Mouse (Mus musculus) midbrain, embryonic 11.5 days (tissue): ENCODE measurements at regions not wholly inside any gene's neighbourhood (a gene's known extent, or its start where the extent isn't known, plus 50 kb on each side); places are given as distances from the start of the nearest gene placed in this dataset.

ENCODE experiments used
- ATAC-seq: fragments of 200-750 bp; cut with Nextera tagmentation; 2 replicates; pipeline ENCODE4 v1.8.0; 2017; ENCODE audit warnings: moderate TSS enrichment, moderate library complexity; ENCODE audit not compliant: low FRiP score
- DNase-seq: peaks from one replicate; pipeline ENCODE4 v3.0.0; 2015; ENCODE audit warnings: low spot score; ENCODE audit errors: missing footprints
- H3K27ac ChIP-seq: fragments of 300-500 bp; sonication (generic); 2 replicates; pipeline ENCODE4 v1.5.1; 2014; ENCODE audit warnings: low read depth, low read length
- H3K27me3 ChIP-seq: fragments of 300-500 bp; sonication (generic); 2 replicates; pipeline ENCODE4 v1.6.1; 2014; ENCODE audit warnings: mild to moderate bottlenecking, low read length, moderate library complexity, mixed read lengths; ENCODE audit not compliant: control insufficient read depth, insufficient read depth
- H3K36me3 ChIP-seq: fragments of 300-500 bp; sonication (generic); 2 replicates; pipeline ENCODE4 v1.6.1; 2014; ENCODE audit warnings: mild to moderate bottlenecking, low read length, moderate library complexity, mixed read lengths; ENCODE audit not compliant: control insufficient read depth, insufficient read depth
- H3K4me1 ChIP-seq: fragments of 300-500 bp; sonication (generic); 2 replicates; pipeline ENCODE4 v1.6.1; 2014; ENCODE audit warnings: low read length; ENCODE audit not compliant: control insufficient read depth, insufficient read depth
- H3K4me2 ChIP-seq: fragments of 300-500 bp; sonication (generic); 2 replicates; pipeline ENCODE4 v1.6.1; 2014; ENCODE audit warnings: mild to moderate bottlenecking, moderate library complexity
- H3K4me3 ChIP-seq: fragments of 300-500 bp; sonication (generic); 2 replicates; pipeline ENCODE4 v1.5.1; 2014; ENCODE audit warnings: low read depth, low read length
- H3K9ac ChIP-seq: fragments of 300-500 bp; sonication (generic); 2 replicates; pipeline ENCODE4 v1.6.1; 2014; ENCODE audit warnings: low read length
- H3K9me3 ChIP-seq: fragments of 300-500 bp; sonication (generic); 2 replicates; pipeline ENCODE4 v1.6.1; 2016; ENCODE audit warnings: low read length; ENCODE audit not compliant: control insufficient read depth
- WGBS: fragments of 180-500 bp; shearing (Covaris S2); extraction: QIAGEN DNeasy Blood & Tissue Kit; methylation state at CpG from one replicate; pipeline ENCODE4 v1.1.7; 2014; 5-methylcytosine and 5-hydroxymethylcytosine counted together

DNA sequence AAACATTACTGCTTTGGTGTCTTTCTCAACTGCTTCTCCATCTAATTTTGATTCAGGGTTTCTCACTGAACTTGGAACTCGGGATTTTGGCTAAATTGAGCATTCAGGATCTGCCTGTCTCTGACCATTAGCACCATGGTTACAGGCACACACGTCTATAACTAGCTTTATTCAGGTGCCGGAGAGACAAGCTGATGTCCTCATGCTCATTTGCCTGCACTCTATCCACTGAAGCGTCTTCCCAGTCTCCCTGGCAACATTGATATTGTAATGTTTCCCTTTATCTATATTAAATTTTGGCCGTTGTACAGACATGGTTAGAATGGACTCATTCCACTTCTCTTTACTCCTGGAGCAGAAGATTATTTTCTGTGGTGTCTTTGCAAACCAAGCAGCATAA, 520.3 kb downstream of the Lmo7 start:
- H3K4me2 ChIP-seq = no peak overlapping the region
- ATAC-seq (no peak), DNase-seq (no peak)
- 64% methylated on average over 5 of the region's 5 CpGs for WGBS
- no peak overlapping the region for H3K9ac ChIP-seq
- H3K27me3 ChIP-seq = no peaks in the 10 kb centered on the region
- H3K4me3 ChIP-seq = no peak overlapping the region
- H3K9me3 ChIP-seq = no peaks in the 10 kb centered on the region
- H3K4me1 ChIP-seq = no peaks in the 10 kb centered on the region
- no peak overlapping the region for H3K27ac ChIP-seq
- no peaks in the 10 kb centered on the region for H3K36me3 ChIP-seq

DNA sequence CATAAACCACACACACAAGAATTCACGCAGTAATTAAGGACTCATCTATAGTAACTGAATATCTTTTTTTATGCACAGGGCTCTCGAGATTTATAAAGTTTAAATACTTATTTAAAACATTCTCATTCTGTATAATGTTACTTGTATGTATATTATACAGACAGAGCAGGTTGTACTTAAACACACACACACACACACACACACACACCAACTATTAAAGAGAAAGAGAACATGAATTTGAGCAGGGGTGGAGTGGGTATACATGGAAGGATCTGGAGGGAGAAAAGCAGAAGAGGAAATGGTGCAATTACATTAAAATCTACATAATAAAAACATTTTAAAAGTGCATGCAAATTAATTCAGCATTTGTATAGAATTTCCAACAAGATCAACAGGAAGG, 518.8 kb downstream of the Lmo7 start:
- H3K9me3 ChIP-seq = no peaks in the 10 kb centered on the region
- DNase-seq (no peak), ATAC-seq (no peak)
- H3K4me2 ChIP-seq = no peak overlapping the region
- H3K4me1 ChIP-seq = no peaks in the 10 kb centered on the region
- H3K36me3 ChIP-seq = no peaks in the 10 kb centered on the region
- H3K9ac ChIP-seq = no peak overlapping the region
- H3K4me3 ChIP-seq = no peak overlapping the region
- H3K27ac ChIP-seq = no peak overlapping the region
- 82% methylated on average over 2 of the region's 2 CpGs for WGBS
- no peaks in the 10 kb centered on the region for H3K27me3 ChIP-seq

DNA sequence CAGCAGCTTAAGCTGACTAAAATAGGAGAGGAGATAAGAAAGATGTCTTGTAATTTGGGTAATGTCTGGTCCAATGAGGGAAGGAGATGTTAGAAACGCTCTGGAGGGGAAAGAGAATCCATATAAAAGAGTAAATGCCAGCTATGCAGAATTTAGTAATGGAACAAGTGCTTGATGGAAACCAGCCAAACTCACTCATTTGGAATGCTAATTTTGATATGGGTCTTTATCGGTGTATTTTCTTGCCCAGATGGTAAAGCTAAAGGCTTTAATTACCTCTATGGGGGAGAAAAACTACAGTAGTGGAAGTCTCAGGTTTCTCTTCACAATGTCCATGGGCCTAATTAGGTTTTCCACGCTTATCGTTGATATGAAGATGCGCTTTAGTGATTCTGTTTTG, 518.3 kb downstream of the Lmo7 start:
- H3K4me3 ChIP-seq = no peak overlapping the region
- no peak for DNase-seq
- WGBS = 88% methylated on average over 5 of the region's 5 CpGs

DNA sequence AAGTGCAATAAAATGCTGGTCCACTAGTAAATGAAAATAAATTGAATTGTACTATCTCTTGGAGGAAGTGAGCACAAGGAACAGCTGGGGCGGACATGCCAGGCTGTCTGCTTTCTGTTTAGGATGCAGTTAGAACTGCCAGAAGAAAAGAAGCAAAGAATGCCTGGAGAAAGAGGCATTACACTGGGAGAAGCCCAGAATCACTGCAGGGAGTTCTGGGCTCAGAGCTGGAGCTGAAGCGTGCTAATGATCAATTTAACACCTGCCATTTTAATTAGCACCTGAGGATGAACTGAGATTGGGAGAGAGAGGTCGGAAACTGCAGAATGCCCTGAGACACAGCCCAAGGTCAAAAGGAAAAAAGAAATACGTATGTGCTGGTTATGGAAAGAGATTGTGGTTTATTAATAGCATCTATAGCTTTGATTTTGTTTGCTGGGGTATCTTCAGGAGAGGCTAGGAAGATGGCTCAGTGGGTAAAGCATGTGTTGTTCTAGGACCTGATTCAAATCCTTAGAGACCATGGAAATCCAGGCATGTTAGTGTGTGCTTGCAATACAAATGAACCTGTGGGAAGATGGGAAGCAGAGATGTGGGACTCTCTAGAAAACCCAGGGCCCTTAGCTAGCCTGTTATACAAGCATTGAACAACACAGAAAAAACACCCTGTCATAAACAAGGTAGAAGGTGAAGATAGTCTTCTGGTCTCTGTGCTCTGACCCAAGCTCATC, 514.2 kb downstream of the Lmo7 start:
- H3K4me1 ChIP-seq = no peaks in the 10 kb centered on the region
- no peak overlapping the region for H3K27ac ChIP-seq
- WGBS = 69% methylated on average over 4 of the region's 4 CpGs
- H3K4me3 ChIP-seq = no peak overlapping the region
- H3K9me3 ChIP-seq = no peaks in the 10 kb centered on the region
- no peak overlapping the region for H3K4me2 ChIP-seq
- no peak overlapping the region for H3K9ac ChIP-seq
- H3K36me3 ChIP-seq = no peaks in the 10 kb centered on the region
- DNase-seq (no peak), ATAC-seq (0 out of 2 replicates have a peak, but pooled peaks have one; percentile 48)
- no peaks in the 10 kb centered on the region for H3K27me3 ChIP-seq

More for the DNA sequence above, 518.3 kb downstream of the Lmo7 start:
- no peak overlapping the region for H3K9ac ChIP-seq
- no peaks in the 10 kb centered on the region for H3K27me3 ChIP-seq
- H3K27ac ChIP-seq = no peak overlapping the region
- H3K4me1 ChIP-seq = no peaks in the 10 kb centered on the region
- H3K36me3 ChIP-seq = no peaks in the 10 kb centered on the region
- no peaks in the 10 kb centered on the region for H3K9me3 ChIP-seq
- H3K4me2 ChIP-seq = no peak overlapping the region
- ATAC-seq = no peak

DNA sequence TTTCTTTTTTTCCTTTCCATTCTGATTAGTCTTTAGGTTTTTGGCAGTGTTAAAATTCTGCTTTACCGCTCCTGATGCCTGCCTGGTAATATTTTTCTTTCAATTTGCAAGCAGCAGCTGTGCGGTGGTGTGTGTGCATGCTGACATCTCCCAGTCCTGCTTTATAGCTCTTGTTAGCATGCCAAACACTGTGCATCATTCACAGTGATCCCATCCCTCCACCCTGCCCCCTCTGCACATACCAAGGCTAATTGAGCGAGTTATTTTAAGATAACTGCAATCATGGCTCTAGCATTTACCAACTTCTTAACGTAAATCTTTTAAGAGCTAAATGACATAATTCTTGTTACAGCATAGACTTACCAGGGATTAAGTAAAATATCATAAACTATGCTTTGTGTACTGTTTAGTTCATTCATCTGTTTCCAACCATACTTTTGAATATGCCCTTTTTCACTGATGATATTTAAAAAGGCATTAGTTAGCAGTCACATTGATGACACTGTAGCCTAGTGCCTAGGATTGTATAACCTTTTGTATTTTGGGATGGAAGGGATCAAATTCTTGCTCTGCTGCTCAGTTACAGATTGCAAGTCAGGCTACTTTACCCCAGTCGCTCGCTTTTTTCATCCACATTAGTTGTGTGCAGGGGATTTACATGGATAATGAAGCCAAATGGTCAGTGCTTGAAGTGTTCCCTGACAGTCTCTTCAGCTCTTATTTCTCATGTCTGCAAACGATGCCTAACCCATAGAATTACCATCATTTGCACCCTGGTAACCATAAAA, 487.0 kb downstream of the Lmo7 start:
- WGBS = 51% methylated on average over 7 of the region's 7 CpGs
- Histone ChIP-seq H3K4me2 (no peak overlapping the region), H3K4me1 (peaks cover 2% of the 10 kb centered on the region; the same call in 1 of the 2 replicates), H3K4me3 (no peak overlapping the region), H3K9me3 (no peaks in the 10 kb centered on the region), H3K27me3 (no peaks in the 10 kb centered on the region), H3K27ac (no peak overlapping the region), H3K36me3 (no peaks in the 10 kb centered on the region), H3K9ac (no peak overlapping the region)
- ATAC-seq (peak; percentile 87), DNase-seq (no peak)

DNA sequence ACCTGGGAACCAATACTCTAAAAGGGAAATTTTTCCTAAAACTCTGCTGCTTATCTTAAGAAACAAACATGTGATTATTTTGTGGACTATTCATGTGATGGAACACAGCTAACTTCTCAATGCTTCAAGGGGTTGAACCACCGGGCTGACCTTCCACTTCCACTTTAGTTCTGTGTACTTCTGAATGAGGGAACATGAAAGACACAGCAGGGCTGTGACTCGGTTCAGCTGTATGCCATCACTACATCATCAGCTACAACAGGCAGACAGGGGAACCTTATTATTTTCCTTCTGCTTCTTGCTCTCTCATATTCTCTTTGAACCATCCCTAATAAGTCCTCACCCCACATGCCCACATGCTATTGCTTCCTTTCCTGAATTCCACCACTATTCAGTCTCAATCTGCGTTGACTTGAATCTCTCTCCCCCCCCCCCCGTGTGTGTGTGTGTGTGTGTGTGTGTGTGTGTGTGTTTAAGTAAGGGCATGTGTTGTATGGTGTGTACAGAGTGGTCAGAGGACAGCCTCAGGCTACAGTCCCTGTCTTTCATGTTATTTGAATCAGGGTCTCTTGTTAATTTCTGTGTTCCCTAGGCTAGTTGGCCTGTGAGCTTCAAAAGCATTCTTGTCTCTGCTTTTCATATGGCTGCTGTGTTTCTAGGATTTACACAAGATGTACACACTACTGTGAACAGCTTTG, 485.7 kb downstream of the Lmo7 start:
- Histone ChIP-seq H3K27me3 (no peaks in the 10 kb centered on the region), H3K4me2 (no peak overlapping the region), H3K4me1 (peaks cover 2% of the 10 kb centered on the region; the same call in 1 of the 2 replicates), H3K4me3 (no peak overlapping the region), H3K36me3 (no peaks in the 10 kb centered on the region), H3K9me3 (no peaks in the 10 kb centered on the region), H3K9ac (no peak overlapping the region), H3K27ac (no peak overlapping the region)
- no peak for DNase-seq
- WGBS = 80% methylated on average over 4 of the region's 4 CpGs
- ATAC-seq = peak; percentile 54

DNA sequence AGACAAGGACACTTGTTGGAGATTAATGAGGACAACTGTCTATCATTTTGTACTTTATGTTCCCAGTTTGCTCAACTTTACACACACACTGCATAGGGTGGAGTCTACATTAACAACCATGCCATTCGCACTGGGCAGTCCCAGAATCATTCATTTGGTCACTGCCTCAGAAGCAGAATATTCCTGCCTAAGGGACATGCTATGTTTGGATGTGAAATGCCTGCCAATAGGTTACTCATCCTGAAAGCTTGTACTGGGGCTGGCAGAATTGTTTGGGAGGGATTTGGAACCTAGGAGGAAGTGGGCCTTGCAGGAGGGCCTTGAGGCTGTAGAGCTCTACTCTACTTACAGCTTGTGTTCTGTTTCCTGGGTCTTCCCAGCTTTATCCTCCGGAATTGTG, 482.3 kb downstream of the Lmo7 start:
- Histone ChIP-seq H3K4me3 (no peak overlapping the region), H3K9me3 (no peaks in the 10 kb centered on the region), H3K9ac (no peak overlapping the region), H3K36me3 (no peaks in the 10 kb centered on the region), H3K4me1 (peaks cover 2% of the 10 kb centered on the region; the same call in 1 of the 2 replicates), H3K27me3 (no peaks in the 10 kb centered on the region), H3K4me2 (no peak overlapping the region), H3K27ac (no peak overlapping the region)
- 94% methylated on average over 2 of the region's 2 CpGs for WGBS
- ATAC-seq = no peak
- no peak for DNase-seq

DNA sequence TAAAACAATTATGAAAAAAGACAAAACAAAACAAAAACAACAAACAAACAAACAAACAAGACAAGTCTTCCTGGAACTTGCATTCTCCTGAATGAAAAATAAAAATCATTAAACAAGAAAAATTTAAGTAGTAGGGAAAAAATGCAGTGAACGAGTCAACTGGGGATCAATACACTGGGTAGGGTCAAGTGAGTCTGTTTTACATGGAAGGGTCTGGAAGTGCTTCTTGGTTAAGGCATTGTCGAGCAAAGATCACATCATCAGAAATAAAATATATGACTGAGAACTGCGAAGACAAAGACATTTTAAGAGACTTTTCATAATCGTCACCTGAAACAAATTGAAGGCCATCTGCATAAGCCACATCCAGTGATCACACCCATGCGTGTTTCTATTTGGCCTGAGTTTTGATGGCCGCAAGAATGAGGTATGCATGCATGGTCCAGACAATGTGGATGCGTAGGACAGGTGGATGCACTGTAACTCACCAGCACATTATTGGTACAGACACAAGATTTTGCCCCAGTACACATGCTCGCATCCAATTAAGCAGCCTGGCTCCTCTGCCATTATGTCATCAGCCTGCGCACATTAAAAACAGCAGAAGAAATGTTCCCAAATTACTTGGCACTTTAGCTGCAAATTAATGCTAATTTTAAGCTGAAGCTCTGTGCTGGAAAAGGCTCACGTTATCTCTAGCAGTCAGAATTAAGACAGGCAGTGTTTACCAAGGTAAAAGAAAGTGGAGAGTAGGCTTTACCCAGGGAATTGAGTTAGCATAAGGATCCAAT, 475.3 kb downstream of the Lmo7 start:
- ATAC-seq (0 out of 2 replicates have a peak, but pooled peaks have one; percentile 19), DNase-seq (no peak)
- H3K9me3 ChIP-seq = no peaks in the 10 kb centered on the region
- no peak overlapping the region for H3K4me3 ChIP-seq
- no peaks in the 10 kb centered on the region for H3K27me3 ChIP-seq
- no peak overlapping the region for H3K9ac ChIP-seq
- no peak overlapping the region for H3K4me2 ChIP-seq
- H3K27ac ChIP-seq = no peak overlapping the region
- H3K36me3 ChIP-seq = no peaks in the 10 kb centered on the region
- no peaks in the 10 kb centered on the region for H3K4me1 ChIP-seq
- 84% methylated on average over 10 of the region's 10 CpGs for WGBS
